Mouse (Mus musculus): ENCODE measurements at regions not wholly inside any gene's neighbourhood (a gene's known extent, or its start where the extent isn't known, plus 50 kb on each side); places are given as distances from the start of the nearest gene placed in this dataset.
"Not testable (repeated sequence)": the region's sequence is repeated elsewhere in the genome, so short reads cannot be mapped to it uniquely, and the experiment has no call there.

- H3K27me3 ChIP-seq (ENCODE audit: control insufficient read depth, insufficient read depth, low read length); H3K4me3 ChIP-seq (ENCODE audit: low read depth, low read length); DNase-seq (ENCODE audit: low spot score); H3K9ac ChIP-seq (ENCODE audit: low read length); ATAC-seq (ENCODE audit: insufficient read depth, low FRiP score, low TSS enrichment); H3K9me3 ChIP-seq (ENCODE audit: control insufficient read depth, low read length); H3K4me1 ChIP-seq (ENCODE audit: control insufficient read depth, insufficient read depth, low read length); H3K27ac ChIP-seq (ENCODE audit: low read depth, low read length); H3K4me2 ChIP-seq (ENCODE audit: low read depth); H3K36me3 ChIP-seq (ENCODE audit: control insufficient read depth, insufficient read depth, low read length): not testable (repeated sequence)
- WGBS, result 47% methylated on average over 3 of the region's 3 CpGs
These were observed 164.2 kb upstream of the Gdi2 start for GRCm38 (mm10) chr13:3373522-3374220.

- no peak overlapping the region for H3K4me2 ChIP-seq (ENCODE audit: low read depth)
- no peak overlapping the region for H3K9ac ChIP-seq (ENCODE audit: low read length)
- no peaks in the 10 kb centered on the region for H3K4me1 ChIP-seq (ENCODE audit: control insufficient read depth, insufficient read depth, low read length)
- H3K9me3 ChIP-seq (ENCODE audit: control insufficient read depth, low read length), result no peaks in the 10 kb centered on the region
- H3K27ac ChIP-seq (ENCODE audit: low read depth, low read length), result no peak overlapping the region
- no peak for ATAC-seq (ENCODE audit: insufficient read depth, low FRiP score, low TSS enrichment)
- no peak overlapping the region for H3K4me3 ChIP-seq (ENCODE audit: low read depth, low read length)
- no peak for DNase-seq (ENCODE audit: low spot score)
- no peaks in the 10 kb centered on the region for H3K27me3 ChIP-seq (ENCODE audit: control insufficient read depth, insufficient read depth, low read length)
- no peaks in the 10 kb centered on the region for H3K36me3 ChIP-seq (ENCODE audit: control insufficient read depth, insufficient read depth, low read length)
- 96% methylated on average over 7 of the region's 7 CpGs for WGBS
These were observed 163.1 kb upstream of the Gdi2 start for GRCm38 (mm10) chr13:3374796-3375195.

GRCm38 (mm10) chr13:3377801-3378200, 160.1 kb upstream of the Gdi2 start:
- H3K4me3 ChIP-seq (ENCODE audit: low read depth, low read length); H3K27me3 ChIP-seq (ENCODE audit: control insufficient read depth, insufficient read depth, low read length); H3K9ac ChIP-seq (ENCODE audit: low read length); H3K27ac ChIP-seq (ENCODE audit: low read depth, low read length); H3K9me3 ChIP-seq (ENCODE audit: control insufficient read depth, low read length); ATAC-seq (ENCODE audit: insufficient read depth, low FRiP score, low TSS enrichment); H3K36me3 ChIP-seq (ENCODE audit: control insufficient read depth, insufficient read depth, low read length); H3K4me1 ChIP-seq (ENCODE audit: control insufficient read depth, insufficient read depth, low read length); DNase-seq (ENCODE audit: low spot score); H3K4me2 ChIP-seq (ENCODE audit: low read depth): not testable (repeated sequence)
- WGBS, result 62% methylated on average over 3 of the region's 3 CpGs

GRCm38 (mm10) chr13:3405783-3406182, 132.1 kb upstream of the Gdi2 start:
- ATAC-seq (ENCODE audit: insufficient read depth, low FRiP score, low TSS enrichment); H3K27ac ChIP-seq (ENCODE audit: low read depth, low read length); H3K27me3 ChIP-seq (ENCODE audit: control insufficient read depth, insufficient read depth, low read length); H3K4me2 ChIP-seq (ENCODE audit: low read depth); H3K9ac ChIP-seq (ENCODE audit: low read length); H3K9me3 ChIP-seq (ENCODE audit: control insufficient read depth, low read length); H3K4me3 ChIP-seq (ENCODE audit: low read depth, low read length); DNase-seq (ENCODE audit: low spot score); H3K4me1 ChIP-seq (ENCODE audit: control insufficient read depth, insufficient read depth, low read length); H3K36me3 ChIP-seq (ENCODE audit: control insufficient read depth, insufficient read depth, low read length): not testable (repeated sequence)
- 84% methylated on average over 2 of the region's 2 CpGs for WGBS

GRCm38 (mm10) chr13:3406236-3407017, 131.4 kb upstream of the Gdi2 start:
- H3K4me3 ChIP-seq (ENCODE audit: low read depth, low read length); H3K27ac ChIP-seq (ENCODE audit: low read depth, low read length); H3K36me3 ChIP-seq (ENCODE audit: control insufficient read depth, insufficient read depth, low read length); H3K4me1 ChIP-seq (ENCODE audit: control insufficient read depth, insufficient read depth, low read length); H3K9ac ChIP-seq (ENCODE audit: low read length); H3K9me3 ChIP-seq (ENCODE audit: control insufficient read depth, low read length); H3K27me3 ChIP-seq (ENCODE audit: control insufficient read depth, insufficient read depth, low read length); H3K4me2 ChIP-seq (ENCODE audit: low read depth): not testable (repeated sequence)
- ATAC-seq (ENCODE audit: insufficient read depth, low FRiP score, low TSS enrichment) (peak; percentile 68; the same call in 1 of the 2 replicates), DNase-seq (ENCODE audit: low spot score) (peak; percentile 63)
- 39% methylated on average over 8 of the region's 8 CpGs for WGBS

GRCm38 (mm10) chr13:3410281-3410680, 127.6 kb upstream of the Gdi2 start:
- H3K4me3 ChIP-seq (ENCODE audit: low read depth, low read length); H3K27ac ChIP-seq (ENCODE audit: low read depth, low read length); H3K9me3 ChIP-seq (ENCODE audit: control insufficient read depth, low read length); ATAC-seq (ENCODE audit: insufficient read depth, low FRiP score, low TSS enrichment); H3K4me2 ChIP-seq (ENCODE audit: low read depth); H3K9ac ChIP-seq (ENCODE audit: low read length); H3K27me3 ChIP-seq (ENCODE audit: control insufficient read depth, insufficient read depth, low read length); H3K36me3 ChIP-seq (ENCODE audit: control insufficient read depth, insufficient read depth, low read length); DNase-seq (ENCODE audit: low spot score); H3K4me1 ChIP-seq (ENCODE audit: control insufficient read depth, insufficient read depth, low read length): not testable (repeated sequence)
- WGBS, result 70% methylated on average over 3 of the region's 3 CpGs

- H3K4me2 ChIP-seq (ENCODE audit: low read depth), result no peak overlapping the region
- 83% methylated on average over 1 of the region's 1 CpGs for WGBS
- H3K27me3 ChIP-seq (ENCODE audit: control insufficient read depth, insufficient read depth, low read length), result no peaks in the 10 kb centered on the region
- peaks cover 4% of the 10 kb centered on the region for H3K9me3 ChIP-seq (ENCODE audit: control insufficient read depth, low read length)
- DNase-seq (ENCODE audit: low spot score) (no peak), ATAC-seq (ENCODE audit: insufficient read depth, low FRiP score, low TSS enrichment) (no peak)
- no peak overlapping the region for H3K27ac ChIP-seq (ENCODE audit: low read depth, low read length)
- no peaks in the 10 kb centered on the region for H3K4me1 ChIP-seq (ENCODE audit: control insufficient read depth, insufficient read depth, low read length)
- no peak overlapping the region for H3K9ac ChIP-seq (ENCODE audit: low read length)
- no peak overlapping the region for H3K4me3 ChIP-seq (ENCODE audit: low read depth, low read length)
- H3K36me3 ChIP-seq (ENCODE audit: control insufficient read depth, insufficient read depth, low read length), result no peaks in the 10 kb centered on the region
These were observed 120.8 kb upstream of the Gdi2 start for GRCm38 (mm10) chr13:3417026-3417425.

GRCm38 (mm10) chr13:3455374-3455773, 82.5 kb upstream of the Gdi2 start:
- 88% methylated on average over 6 of the region's 6 CpGs for WGBS
- not testable (repeated sequence) for ATAC-seq (ENCODE audit: insufficient read depth, low FRiP score, low TSS enrichment); H3K4me2 ChIP-seq (ENCODE audit: low read depth)

GRCm38 (mm10) chr13:3476884-3477283, 61.0 kb upstream of the Gdi2 start:
- Histone ChIP-seq H3K27ac (ENCODE audit: low read depth, low read length) (no peak overlapping the region), H3K4me3 (ENCODE audit: low read depth, low read length) (no peak overlapping the region)
- no peak for DNase-seq (ENCODE audit: low spot score)

More at GRCm38 (mm10) chr13:3455374-3455773, 82.5 kb upstream of the Gdi2 start:
- not testable (repeated sequence) for DNase-seq (ENCODE audit: low spot score); H3K4me1 ChIP-seq (ENCODE audit: control insufficient read depth, insufficient read depth, low read length); H3K4me3 ChIP-seq (ENCODE audit: low read depth, low read length); H3K36me3 ChIP-seq (ENCODE audit: control insufficient read depth, insufficient read depth, low read length); H3K9ac ChIP-seq (ENCODE audit: low read length); H3K27ac ChIP-seq (ENCODE audit: low read depth, low read length); H3K9me3 ChIP-seq (ENCODE audit: control insufficient read depth, low read length); H3K27me3 ChIP-seq (ENCODE audit: control insufficient read depth, insufficient read depth, low read length)

More at GRCm38 (mm10) chr13:3476884-3477283, 61.0 kb upstream of the Gdi2 start:
- Histone ChIP-seq H3K9me3 (ENCODE audit: control insufficient read depth, low read length) (no peaks in the 10 kb centered on the region), H3K4me1 (ENCODE audit: control insufficient read depth, insufficient read depth, low read length) (no peaks in the 10 kb centered on the region), H3K4me2 (ENCODE audit: low read depth) (no peak overlapping the region), H3K27me3 (ENCODE audit: control insufficient read depth, insufficient read depth, low read length) (no peaks in the 10 kb centered on the region), H3K36me3 (ENCODE audit: control insufficient read depth, insufficient read depth, low read length) (no peaks in the 10 kb centered on the region), H3K9ac (ENCODE audit: low read length) (no peak overlapping the region)
- no peak for ATAC-seq (ENCODE audit: insufficient read depth, low FRiP score, low TSS enrichment)
